Mouse (Mus musculus): ENCODE measurements around the gene Rb1. TPM values are rescaled to one million over a fixed set of nuclear protein-coding genes. Genes with fewer than 3 reads are reported as not detected.

Gene Rb1
- 10 to 100 TPM; 32.7 to 43.8 TPM for total RNA-seq (2021)

- peak; percentile 67 to 71 for DNase-seq (ENCODE audit: extremely low spot score in 1 of 2, low spot score in 1 of 2)
Observed at GRCm38 (mm10) chr14:73325456-73326381, at the start of gene Rb1. Gene Rb1, minus strand, starts transcription at chr14:73325822.

DNA sequence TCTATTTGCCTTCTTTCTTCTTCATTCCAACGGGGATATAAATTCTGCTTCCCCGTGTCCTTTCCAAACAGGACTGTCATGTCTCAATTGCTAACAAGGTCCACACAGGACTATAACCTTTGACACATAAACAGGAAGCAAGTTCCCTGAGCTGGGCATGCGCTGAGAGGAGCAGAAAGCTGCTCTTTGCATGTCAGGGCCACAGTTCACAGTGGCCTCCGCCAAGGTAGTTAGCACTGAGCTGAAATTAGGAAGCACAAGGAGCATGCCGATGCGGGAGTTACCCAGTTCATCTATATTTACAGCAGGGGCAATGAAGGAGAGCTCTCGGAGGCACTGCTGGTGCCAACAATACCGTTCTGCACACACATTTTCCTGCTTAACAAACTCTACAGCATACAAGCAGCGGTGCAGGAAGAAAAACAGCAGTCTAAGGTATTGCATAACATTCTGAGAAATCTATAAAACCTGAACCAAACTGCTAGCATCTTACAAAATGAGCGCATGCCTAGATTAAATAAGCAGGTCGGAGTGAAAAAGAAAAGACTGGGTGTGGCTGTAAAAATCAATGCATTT, 48.8 kb upstream of the Rb1 start:
- DNase-seq (ENCODE audit: extremely low spot score in 1 of 2, low spot score in 1 of 2): no peak

- DNase-seq (ENCODE audit: extremely low spot score in 1 of 2, low spot score in 1 of 2): no peak
Observed at GRCm38 (mm10) chr14:73373606-73374005, 48.0 kb upstream of the Rb1 start.

GRCm38 (mm10) chr14:73372990-73373389, 47.4 kb upstream of the Rb1 start:
- DNase-seq (ENCODE audit: extremely low spot score in 1 of 2, low spot score in 1 of 2): no peak

- no peak for DNase-seq (ENCODE audit: extremely low spot score in 1 of 2, low spot score in 1 of 2)
Observed at GRCm38 (mm10) chr14:73371577-73371976, 46.0 kb upstream of the Rb1 start.

DNA sequence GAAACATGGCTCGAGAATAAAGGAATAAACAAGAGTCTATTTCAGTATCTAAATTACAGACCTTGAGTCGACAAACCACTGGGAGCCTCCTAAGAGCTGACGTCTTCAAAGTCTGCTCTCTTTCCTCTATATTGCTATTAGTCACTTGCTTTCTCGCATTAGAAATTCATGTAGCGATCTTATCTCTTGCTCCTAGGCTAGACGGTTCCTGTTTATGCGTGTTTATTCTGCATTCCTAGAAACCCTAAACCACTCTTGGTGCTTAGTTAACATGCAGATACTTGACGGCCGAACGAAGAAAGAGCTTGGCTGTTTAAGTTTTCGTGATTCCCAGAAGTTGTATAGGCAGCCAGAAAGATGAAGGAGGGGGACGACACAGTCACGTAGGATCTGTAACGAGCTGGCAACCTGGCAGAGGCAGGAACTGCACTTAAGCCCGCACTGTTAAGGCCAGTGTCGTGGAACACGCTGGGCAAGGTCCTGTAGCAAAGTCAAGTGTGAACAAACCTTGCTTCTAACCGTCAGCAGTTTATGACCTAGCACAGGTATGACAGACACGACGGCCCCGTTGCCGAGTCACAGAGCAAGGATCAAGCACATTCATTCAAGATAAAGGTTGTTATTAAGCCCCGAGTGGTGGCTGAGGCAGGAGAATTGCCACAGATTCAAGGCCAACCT, 45.2 kb upstream of the Rb1 start:
- DNase-seq (ENCODE audit: extremely low spot score in 1 of 2, low spot score in 1 of 2): no peak

DNA sequence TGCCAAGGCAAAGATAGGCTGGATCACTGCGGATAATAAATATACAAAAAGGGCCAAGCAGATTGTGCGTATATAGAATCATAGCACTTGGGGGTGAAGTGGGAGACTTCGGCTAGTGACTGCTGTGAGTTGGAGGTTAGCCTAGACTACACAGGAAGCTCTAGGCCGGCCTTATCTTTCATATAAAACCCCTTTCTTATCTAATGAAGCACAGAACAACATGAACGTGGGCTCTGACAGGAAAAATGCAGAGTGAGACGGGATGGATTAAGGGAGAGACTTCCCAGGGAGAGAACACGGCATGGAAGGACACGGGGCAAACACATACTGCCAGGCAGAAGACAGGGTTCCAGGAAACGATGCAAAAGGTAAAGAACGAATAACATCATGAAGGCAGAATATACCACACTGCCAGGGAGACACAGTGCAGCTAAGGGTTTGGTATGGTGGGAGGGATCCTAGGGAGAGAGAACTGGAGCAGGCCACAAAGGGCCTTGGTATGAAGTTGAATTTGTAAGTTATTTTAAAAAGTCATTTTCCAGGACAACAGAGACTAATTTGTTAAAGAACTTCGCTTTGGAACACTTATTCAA, 44.6 kb upstream of the Rb1 start:
- no peak for DNase-seq (ENCODE audit: extremely low spot score in 1 of 2, low spot score in 1 of 2)

- DNase-seq (ENCODE audit: extremely low spot score in 1 of 2, low spot score in 1 of 2): no peak
Observed at GRCm38 (mm10) chr14:73369634-73370033, 44.0 kb upstream of the Rb1 start.

DNA sequence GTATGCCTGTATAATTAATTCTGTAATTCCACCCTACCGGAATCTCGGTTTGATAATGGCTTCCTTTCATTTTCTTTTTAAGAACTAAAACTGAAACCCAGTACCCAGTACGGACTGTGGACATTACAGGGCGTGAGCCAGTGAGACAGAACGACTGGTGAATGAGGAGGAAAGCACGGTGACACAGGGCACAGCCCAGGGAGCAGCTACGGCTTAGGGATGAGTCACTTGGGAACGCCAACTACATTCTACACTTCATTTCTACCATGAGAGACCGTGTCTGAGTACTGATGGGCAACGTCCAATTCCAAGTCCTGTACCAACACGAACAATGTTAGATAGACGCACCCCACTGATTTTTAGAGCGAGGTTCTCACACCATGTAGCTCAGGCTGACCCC, 43.3 kb upstream of the Rb1 start:
- no peak for DNase-seq (ENCODE audit: extremely low spot score in 1 of 2, low spot score in 1 of 2)

DNA sequence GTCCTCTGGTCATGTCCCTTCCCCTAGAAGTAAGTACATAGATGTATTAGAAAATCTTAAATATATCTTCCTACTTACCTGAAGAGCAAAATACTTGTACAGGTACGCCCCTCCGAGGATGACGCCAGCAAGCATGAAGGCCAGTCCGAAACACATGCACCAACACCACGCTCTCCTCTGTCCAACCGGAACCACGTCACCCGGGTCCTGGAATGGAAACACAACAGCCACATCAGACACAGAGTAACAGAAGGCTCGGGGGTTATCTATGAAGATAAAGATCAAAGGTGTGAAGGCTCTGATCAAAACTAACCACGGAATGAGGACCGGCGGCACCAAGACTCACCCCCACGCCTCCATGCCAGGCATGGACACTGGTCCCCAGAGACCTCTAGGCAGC, 42.6 kb upstream of the Rb1 start:
- DNase-seq (ENCODE audit: extremely low spot score in 1 of 2, low spot score in 1 of 2): no peak

DNA sequence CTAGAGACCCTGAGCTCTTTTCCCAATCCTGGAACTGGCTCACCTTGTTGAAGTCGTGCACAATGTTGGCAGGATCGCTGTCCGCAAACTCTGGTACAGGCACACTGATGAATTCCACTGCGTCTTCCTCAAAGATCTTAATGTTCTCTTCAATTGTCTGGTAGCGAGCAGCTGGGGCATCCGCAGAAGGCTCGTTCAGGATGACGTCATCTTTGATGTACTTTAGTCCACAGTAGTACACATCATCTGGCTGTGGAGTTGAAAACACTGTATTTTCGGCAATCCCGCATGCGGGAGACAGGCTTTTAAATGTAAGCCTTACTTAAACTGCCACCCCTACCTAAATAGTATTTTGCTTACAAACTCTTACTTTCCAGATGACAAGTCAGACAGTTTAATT, 40.7 kb upstream of the Rb1 start:
- no peak for DNase-seq (ENCODE audit: extremely low spot score in 1 of 2, low spot score in 1 of 2)

GRCm38 (mm10) chr14:73363782-73364181, 38.2 kb upstream of the Rb1 start:
- DNase-seq (ENCODE audit: extremely low spot score in 1 of 2, low spot score in 1 of 2): no peak

DNA sequence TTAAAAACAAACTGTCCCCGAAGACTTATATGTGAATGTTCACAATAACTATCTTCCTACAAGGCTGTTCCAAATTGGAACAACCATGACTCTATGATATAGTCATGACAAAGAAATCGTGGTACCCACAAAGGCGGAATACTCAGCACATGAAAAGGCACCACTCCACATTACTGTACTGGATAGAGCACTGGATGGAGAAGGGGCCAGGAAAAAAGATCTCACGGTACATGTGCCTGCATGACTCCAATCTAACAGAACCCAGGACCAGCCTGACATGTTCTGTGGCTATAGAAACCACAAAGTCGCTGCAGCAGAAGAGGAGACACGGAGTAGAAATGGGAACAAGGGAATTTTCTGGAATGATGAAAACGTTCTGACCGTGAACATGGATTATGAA, 29.1 kb upstream of the Rb1 start:
- no peak for DNase-seq (ENCODE audit: extremely low spot score in 1 of 2, low spot score in 1 of 2)

GRCm38 (mm10) chr14:73351118-73351517, 25.5 kb upstream of the Rb1 start:
- DNase-seq (ENCODE audit: extremely low spot score in 1 of 2, low spot score in 1 of 2): no peak

- no peak for DNase-seq (ENCODE audit: extremely low spot score in 1 of 2, low spot score in 1 of 2)
Observed at GRCm38 (mm10) chr14:73350029-73350428, 24.4 kb upstream of the Rb1 start.

GRCm38 (mm10) chr14:73349061-73349670, 23.5 kb upstream of the Rb1 start:
- no peak for DNase-seq (ENCODE audit: extremely low spot score in 1 of 2, low spot score in 1 of 2)

GRCm38 (mm10) chr14:73347302-73347701, 21.7 kb upstream of the Rb1 start:
- DNase-seq (ENCODE audit: extremely low spot score in 1 of 2, low spot score in 1 of 2): no peak

DNA sequence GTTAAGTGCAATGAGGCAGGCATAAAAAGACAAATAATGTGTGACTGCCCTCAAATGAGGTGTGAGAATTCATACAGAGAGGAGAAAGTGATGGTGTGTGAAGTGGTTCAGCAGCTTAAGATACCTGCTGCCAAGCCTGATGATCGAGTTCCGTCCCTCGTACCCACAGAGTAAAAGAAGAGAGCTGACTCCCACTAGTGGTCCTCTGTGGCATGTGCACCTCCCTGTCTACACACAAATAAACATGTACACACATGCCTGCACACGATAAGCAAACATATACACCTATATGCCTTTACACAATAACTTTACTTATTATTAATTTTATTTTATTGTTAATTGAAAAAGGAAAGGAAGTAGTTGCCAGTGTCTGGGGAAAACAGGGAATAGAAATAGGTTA, 20.0 kb upstream of the Rb1 start:
- DNase-seq (ENCODE audit: extremely low spot score in 1 of 2, low spot score in 1 of 2): no peak

DNA sequence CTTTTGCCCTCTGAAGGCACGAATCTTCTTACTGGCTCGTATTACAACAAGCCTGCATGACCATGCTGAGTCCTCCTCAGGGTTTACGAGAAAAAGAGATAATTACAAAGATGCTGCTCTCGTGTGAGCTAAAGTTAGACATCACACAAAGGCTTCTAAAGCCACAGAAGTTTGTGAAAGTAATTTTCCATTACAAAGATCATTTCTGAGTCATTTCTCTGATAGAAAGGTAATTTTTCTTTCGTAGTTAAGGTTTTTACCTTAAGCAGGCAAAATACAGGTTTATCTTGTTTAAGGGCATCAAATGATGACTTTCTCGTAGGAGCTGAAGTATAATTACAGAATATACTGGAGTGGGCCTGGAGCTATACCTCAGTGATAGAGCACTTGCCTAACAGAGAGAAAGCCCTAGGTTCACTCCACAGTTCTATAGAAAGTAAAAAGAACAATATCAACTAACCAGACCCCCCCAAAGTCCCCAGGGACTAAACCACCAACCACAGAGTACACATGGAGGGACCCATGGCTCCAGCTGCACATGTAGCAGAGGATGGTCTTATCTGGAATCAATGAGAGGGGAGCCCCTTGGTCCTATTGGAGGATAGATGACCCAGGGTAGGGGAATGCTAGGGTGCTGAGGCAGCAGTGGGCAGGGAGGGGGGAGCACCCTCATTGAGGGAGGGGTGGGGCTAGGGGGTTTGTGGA, 14.6 kb upstream of the Rb1 start:
- no peak for DNase-seq (ENCODE audit: extremely low spot score in 1 of 2, low spot score in 1 of 2)

- DNase-seq (ENCODE audit: extremely low spot score in 1 of 2, low spot score in 1 of 2): no peak
Observed at GRCm38 (mm10) chr14:73339615-73340014, 14.0 kb upstream of the Rb1 start.
